Mouse (Mus musculus): ENCODE measurements around the gene Olfr12. TPM values are rescaled to one million over a fixed set of nuclear protein-coding genes. Genes with fewer than 3 reads are reported as not detected.

Olfr12 gene
- total and polyA plus RNA-seq, 2 experiments from 2014 or later, result not detected

DNA sequence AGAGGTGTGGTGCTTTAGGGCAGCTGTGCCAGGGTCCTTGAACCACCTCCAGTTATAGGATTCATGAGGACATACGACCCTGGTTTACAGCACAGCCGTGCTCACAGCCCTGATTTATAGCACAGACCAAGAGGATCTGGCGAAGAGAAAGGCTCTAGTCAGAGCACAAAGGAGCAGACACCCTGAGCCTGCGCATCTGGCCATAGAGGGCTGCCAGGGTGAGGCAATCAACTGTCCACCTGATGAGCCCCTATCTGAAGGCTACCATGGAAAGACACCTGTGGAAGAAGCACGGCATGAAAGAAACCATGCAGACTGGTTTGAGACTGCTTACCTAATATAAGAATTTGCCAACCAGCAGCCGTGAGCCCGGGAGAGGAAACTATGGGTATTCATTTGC lies 29.0 kb downstream of the Olfr12 start:
- H3K9ac ChIP-seq (replicated peaks; ENCODE audit: low read length), result no peak overlapping the region
- H3K4me2 ChIP-seq (ENCODE audit: low read depth, low read length), result no peak overlapping the region
- WGBS, result 84% methylated on average over 7 of the region's 7 CpGs
- no peaks in the 10 kb centered on the region for H3K27me3 ChIP-seq (ENCODE audit: insufficient read depth, low read length)
- ATAC-seq (no peak), DNase-seq (ENCODE audit: low spot score) (no peak)
- H3K4me3 ChIP-seq (ENCODE audit: low read length), result no peak overlapping the region
- 0 out of 2 replicates have a peak, but pooled peaks cover 5% of the 10 kb centered on the region for H3K4me1 ChIP-seq (ENCODE audit: insufficient read depth, low read length)
- H3K36me3 ChIP-seq (ENCODE audit: insufficient read depth, low read length), result no peaks in the 10 kb centered on the region
- TF ChIP-seq CTCF (IDR thresholded peaks at IDR 0.05; ENCODE audit: low read depth), result no peak
- H3K9me3 ChIP-seq (ENCODE audit: low read length), result no peaks in the 10 kb centered on the region
- H3K27ac ChIP-seq, result no peak overlapping the region

GRCm38 (mm10) chr1:92647026-92647425 lies 29.4 kb downstream of the Olfr12 start:
- no peak for DNase-seq (ENCODE audit: low spot score)
- Histone ChIP-seq H3K4me1 (ENCODE audit: insufficient read depth, low read length) (0 out of 2 replicates have a peak, but pooled peaks cover 5% of the 10 kb centered on the region), H3K27ac (no peak overlapping the region), H3K27me3 (ENCODE audit: insufficient read depth, low read length) (no peaks in the 10 kb centered on the region), H3K36me3 (ENCODE audit: insufficient read depth, low read length) (no peaks in the 10 kb centered on the region), H3K4me3 (ENCODE audit: low read length) (no peak overlapping the region), H3K9me3 (ENCODE audit: low read length) (no peaks in the 10 kb centered on the region), H3K9ac (replicated peaks; ENCODE audit: low read length) (no peak overlapping the region), H3K4me2 (ENCODE audit: low read depth, low read length) (no peak overlapping the region)
- ATAC-seq, result no peak
- 78% methylated on average over 4 of the region's 4 CpGs for WGBS
- no peak for TF ChIP-seq CTCF (IDR thresholded peaks at IDR 0.05; ENCODE audit: low read depth)

DNA sequence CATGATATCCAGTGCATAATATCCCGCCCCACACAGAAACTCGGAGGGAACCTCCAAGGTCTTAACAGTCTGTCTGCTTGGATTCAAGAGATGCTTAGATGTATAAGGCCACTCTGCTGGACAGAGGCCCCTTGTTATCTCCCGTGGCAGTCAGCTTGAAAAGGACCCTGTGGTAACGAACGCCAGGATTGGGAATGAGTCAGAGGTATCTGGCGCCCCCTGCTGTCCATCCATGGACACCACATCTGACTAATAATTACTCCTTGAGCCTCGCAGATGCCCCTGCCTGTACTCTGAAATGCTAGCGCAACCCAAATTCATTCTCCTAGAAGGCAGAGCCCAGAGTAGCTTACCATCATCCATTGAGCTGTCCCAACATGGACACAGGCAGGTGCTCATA lies 30.2 kb downstream of the Olfr12 start:
- WGBS, result 4% methylated on average over 8 of the region's 8 CpGs
- peak overlapping the region; percentile 5; the same call in 1 of the 2 replicates for H3K4me2 ChIP-seq (ENCODE audit: low read depth, low read length)

DNA sequence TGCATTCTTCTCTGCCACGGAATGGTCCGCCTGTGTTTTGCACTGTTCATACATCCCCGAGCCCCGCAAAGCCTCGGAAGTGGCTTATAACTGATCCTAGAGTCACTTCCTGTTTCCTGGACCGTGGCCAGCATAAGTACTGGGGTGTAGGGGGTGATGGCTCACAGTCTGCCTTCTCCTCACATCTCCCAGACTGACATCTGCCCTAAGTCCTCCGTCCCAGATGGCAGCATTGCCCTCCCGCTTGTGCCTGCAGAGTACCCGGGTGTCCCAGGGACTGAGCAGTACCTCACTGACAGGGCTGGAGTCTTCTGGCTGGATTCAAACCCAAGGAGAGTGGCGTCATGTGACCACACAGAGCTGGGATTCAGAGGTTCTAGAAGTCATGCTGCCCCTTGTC lies 30.6 kb downstream of the Olfr12 start:
- no peak overlapping the region for H3K9ac ChIP-seq (replicated peaks; ENCODE audit: low read length)

More for the DNA sequence above, 30.2 kb downstream of the Olfr12 start:
- Histone ChIP-seq H3K27me3 (ENCODE audit: insufficient read depth, low read length) (no peaks in the 10 kb centered on the region), H3K4me3 (ENCODE audit: low read length) (no peak overlapping the region), H3K36me3 (ENCODE audit: insufficient read depth, low read length) (no peaks in the 10 kb centered on the region), H3K27ac (no peak overlapping the region), H3K9ac (replicated peaks; ENCODE audit: low read length) (no peak overlapping the region; the same call in 1 of the 2 replicates), H3K4me1 (ENCODE audit: insufficient read depth, low read length) (0 out of 2 replicates have a peak, but pooled peaks cover 2% of the 10 kb centered on the region), H3K9me3 (ENCODE audit: low read length) (no peaks in the 10 kb centered on the region)
- DNase-seq (ENCODE audit: low spot score) (peak; percentile 88), ATAC-seq (peak; percentile 68)
- peak; percentile 94 for TF ChIP-seq CTCF (IDR thresholded peaks at IDR 0.05; ENCODE audit: low read depth)

DNA sequence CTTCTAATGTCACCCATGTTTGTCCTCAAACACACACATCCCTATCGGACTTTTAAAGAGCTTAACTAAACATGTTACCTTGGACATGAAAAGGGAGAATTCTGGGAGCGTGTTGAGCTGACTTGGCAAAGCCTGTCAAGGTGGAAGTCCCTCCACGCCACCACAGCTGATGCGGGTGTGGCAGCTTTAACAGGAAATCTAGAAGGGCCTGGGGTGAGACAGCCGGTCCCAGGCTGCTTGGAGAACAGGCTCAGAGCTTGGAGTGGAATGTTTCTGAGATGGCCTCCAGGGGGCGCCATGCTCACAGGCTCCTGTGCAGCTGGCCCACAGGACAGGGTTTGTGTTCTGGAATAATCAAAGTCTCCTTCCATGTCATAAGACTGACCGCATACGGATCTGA lies 31.1 kb downstream of the Olfr12 start, which contains the start of gene Otos:
Gene Otos, minus strand, starts transcription at position 169 of the 400 bp plus-strand sequence.
- DNase-seq (ENCODE audit: low spot score), result peak; percentile 89
- Histone ChIP-seq H3K27me3 (ENCODE audit: insufficient read depth, low read length) (no peaks in the 10 kb centered on the region), H3K4me1 (ENCODE audit: insufficient read depth, low read length) (0 out of 2 replicates have a peak, but pooled peaks cover 2% of the 10 kb centered on the region), H3K4me2 (ENCODE audit: low read depth, low read length) (peak within 1 kb of the TSS; percentile 5; the same call in 1 of the 2 replicates), H3K4me3 (ENCODE audit: low read length) (no peak within 1 kb of the TSS), H3K27ac (no peak within 1 kb of the TSS), H3K9ac (replicated peaks; ENCODE audit: low read length) (no peak within 1 kb of the TSS; the same call in 1 of the 2 replicates), H3K36me3 (ENCODE audit: insufficient read depth, low read length) (no peaks in the 10 kb centered on the region), H3K9me3 (ENCODE audit: low read length) (no peaks in the 10 kb centered on the region)
- peak; percentile 90 for TF ChIP-seq CTCF (IDR thresholded peaks at IDR 0.05; ENCODE audit: low read depth)
- ATAC-seq, result peak; percentile 72
- whole genome bisulfite sequencing, result 25% methylated on average over 8 of the region's 8 CpGs

More for the DNA sequence above, 30.6 kb downstream of the Olfr12 start:
- DNase-seq (ENCODE audit: low spot score) (no peak), ATAC-seq (0 out of 2 replicates have a peak, but pooled peaks have one; percentile 2)
- no peak for TF ChIP-seq CTCF (IDR thresholded peaks at IDR 0.05; ENCODE audit: low read depth)
- Histone ChIP-seq H3K4me1 (ENCODE audit: insufficient read depth, low read length) (0 out of 2 replicates have a peak, but pooled peaks cover 2% of the 10 kb centered on the region), H3K4me2 (ENCODE audit: low read depth, low read length) (peak overlapping the region; percentile 5; the same call in 1 of the 2 replicates), H3K9me3 (ENCODE audit: low read length) (no peaks in the 10 kb centered on the region), H3K4me3 (ENCODE audit: low read length) (no peak overlapping the region), H3K27me3 (ENCODE audit: insufficient read depth, low read length) (no peaks in the 10 kb centered on the region), H3K36me3 (ENCODE audit: insufficient read depth, low read length) (no peaks in the 10 kb centered on the region), H3K27ac (no peak overlapping the region)
- 54% methylated on average over 10 of the region's 10 CpGs for WGBS

- Histone ChIP-seq H3K27ac (no peak overlapping the region), H3K4me3 (ENCODE audit: low read length) (no peak overlapping the region), H3K9ac (replicated peaks; ENCODE audit: low read length) (no peak overlapping the region; the same call in 1 of the 2 replicates), H3K36me3 (ENCODE audit: insufficient read depth, low read length) (no peaks in the 10 kb centered on the region), H3K4me1 (ENCODE audit: insufficient read depth, low read length) (0 out of 2 replicates have a peak, but pooled peaks cover 2% of the 10 kb centered on the region), H3K9me3 (ENCODE audit: low read length) (no peaks in the 10 kb centered on the region), H3K4me2 (ENCODE audit: low read depth, low read length) (no peak overlapping the region), H3K27me3 (ENCODE audit: insufficient read depth, low read length) (no peaks in the 10 kb centered on the region)
- DNase-seq (ENCODE audit: low spot score), result peak; percentile 46
- 42% methylated on average over 3 of the region's 3 CpGs for WGBS
- ATAC-seq, result no peak
- no peak for TF ChIP-seq CTCF (IDR thresholded peaks at IDR 0.05; ENCODE audit: low read depth)
Observed at GRCm38 (mm10) chr1:92651467-92651866, 33.9 kb downstream of the Olfr12 start.

DNA sequence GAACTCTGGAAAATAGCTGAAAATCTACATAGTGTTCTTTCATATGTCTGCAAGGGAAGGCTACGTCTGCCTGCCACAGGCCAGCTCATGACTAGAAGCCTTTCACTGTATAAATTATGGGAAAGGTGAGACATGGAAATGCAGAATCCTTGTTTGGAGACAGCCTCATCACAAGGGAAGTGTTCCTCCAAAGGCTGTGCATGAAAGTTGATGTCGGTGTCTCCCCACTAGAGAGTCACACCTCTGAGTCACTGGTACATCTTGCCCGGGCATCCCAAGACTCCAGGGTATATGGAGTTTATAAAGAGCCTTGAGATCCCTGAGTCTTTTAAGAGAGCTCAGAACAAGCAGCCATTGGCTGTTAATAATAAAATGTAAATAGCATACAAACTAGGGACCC lies 35.6 kb downstream of the Olfr12 start:
- Histone ChIP-seq H3K9me3 (ENCODE audit: low read length) (no peaks in the 10 kb centered on the region), H3K4me1 (ENCODE audit: insufficient read depth, low read length) (no peaks in the 10 kb centered on the region), H3K4me3 (ENCODE audit: low read length) (no peak overlapping the region), H3K27me3 (ENCODE audit: insufficient read depth, low read length) (no peaks in the 10 kb centered on the region), H3K36me3 (ENCODE audit: insufficient read depth, low read length) (no peaks in the 10 kb centered on the region), H3K9ac (replicated peaks; ENCODE audit: low read length) (no peak overlapping the region), H3K27ac (no peak overlapping the region), H3K4me2 (ENCODE audit: low read depth, low read length) (no peak overlapping the region)
- ATAC-seq (no peak), DNase-seq (ENCODE audit: low spot score) (no peak)
- no peak for TF ChIP-seq CTCF (IDR thresholded peaks at IDR 0.05; ENCODE audit: low read depth)
- 95% methylated on average over 3 of the region's 3 CpGs for WGBS

Data from hindbrain, postnatal 0 days (tissue).